Mouse (Mus musculus) E14TG2a.4 (cell line): ENCODE data around the gene H1f0.
"Not testable (repeated sequence)": the region's sequence is repeated elsewhere in the genome, so short reads cannot be mapped to it uniquely, and the experiment has no call there.

ENCODE experiments used
- H3K27me3 ChIP-seq: 2 replicates; pipeline ENCODE4 v1.6.1; 2014; ENCODE audit warnings: low read length, control low read depth; ENCODE audit not compliant: insufficient read depth
- H3K36me3 ChIP-seq: 2 replicates; pipeline ENCODE4 v1.6.1; 2014; ENCODE audit warnings: low read length, control low read depth; ENCODE audit not compliant: insufficient read depth
- H3K4me1 ChIP-seq: replicated peaks from 2 replicates; pipeline ENCODE4 v1.6.1; 2014; ENCODE audit warnings: low read depth, low read length, control low read depth
- H3K4me3 ChIP-seq: replicated peaks from 2 replicates; pipeline ENCODE4 v1.5.1; 2014; ENCODE audit warnings: mild to moderate bottlenecking, low read length
- H3K9me3 ChIP-seq: 2 replicates; pipeline ENCODE4 v1.6.1; 2014; ENCODE audit warnings: low read length, control low read depth
- CTCF ChIP-seq: conservative IDR thresholded peaks from 2 replicates; pipeline ENCODE4 v1.5.1; 2014; ENCODE audit warnings: low read length
- NANOG ChIP-seq: IDR thresholded peaks from 2 replicates; pipeline ENCODE4 v1.6.1; 2014; ENCODE audit warnings: borderline replicate concordance, low read length, mixed read lengths
- POU5F1 ChIP-seq: IDR thresholded peaks from 2 replicates; pipeline ENCODE4 v1.6.1; 2014; ENCODE audit warnings: low read length, borderline replicate concordance

The H1f0 gene

DNA sequence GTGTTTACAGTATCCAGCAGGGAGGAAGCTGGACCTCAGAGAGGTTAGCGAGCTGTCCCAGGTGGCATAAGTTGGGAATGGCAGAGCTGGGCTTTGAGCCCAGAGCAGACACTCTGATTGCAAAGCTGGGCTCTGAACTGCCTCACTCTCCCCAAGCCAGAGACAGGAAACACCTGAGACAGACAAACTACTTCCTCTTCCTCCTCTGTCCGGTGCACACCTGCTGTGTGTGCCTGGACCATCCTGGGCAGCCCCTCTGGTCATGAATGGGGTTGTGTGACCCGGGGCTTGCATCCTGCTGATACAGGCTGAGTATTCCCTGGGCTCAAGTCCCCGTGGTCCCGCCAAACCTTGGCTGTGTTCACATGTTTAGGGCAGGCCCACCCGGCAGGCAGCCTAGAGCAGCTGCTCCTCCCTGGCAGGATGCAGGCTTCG, 27.9 kb upstream of the H1f0 start:
- H3K4me1 ChIP-seq: peaks cover 67% of the 10 kb centered on the region
- no peaks in the 10 kb centered on the region for H3K9me3 ChIP-seq
- TF ChIP-seq NANOG (no peak), CTCF (no peak), POU5F1 (no peak)
- H3K36me3 ChIP-seq: peaks cover 65% of the 10 kb centered on the region
- H3K4me3 ChIP-seq: no peak overlapping the region
- H3K27me3 ChIP-seq: no peaks in the 10 kb centered on the region

GRCm38 (mm10) chr15:79001559-79001958, 26.7 kb upstream of the H1f0 start:
- peak overlapping the region; percentile 32; the same call in 1 of the 2 replicates for H3K4me3 ChIP-seq
- peaks cover 79% of the 10 kb centered on the region for H3K4me1 ChIP-seq
- TF ChIP-seq POU5F1: no peak

GRCm38 (mm10) chr15:79002036-79002435, 26.2 kb upstream of the H1f0 start:
- Histone ChIP-seq H3K4me3 (peak overlapping the region; percentile 32; the same call in 1 of the 2 replicates), H3K27me3 (no peaks in the 10 kb centered on the region), H3K9me3 (no peaks in the 10 kb centered on the region), H3K4me1 (peaks cover 83% of the 10 kb centered on the region), H3K36me3 (peaks cover 57% of the 10 kb centered on the region)
- TF ChIP-seq NANOG (no peak), POU5F1 (no peak), CTCF (no peak)

More at GRCm38 (mm10) chr15:79001559-79001958, 26.7 kb upstream of the H1f0 start:
- H3K27me3 ChIP-seq: no peaks in the 10 kb centered on the region
- H3K36me3 ChIP-seq: peaks cover 59% of the 10 kb centered on the region
- H3K9me3 ChIP-seq: no peaks in the 10 kb centered on the region

DNA sequence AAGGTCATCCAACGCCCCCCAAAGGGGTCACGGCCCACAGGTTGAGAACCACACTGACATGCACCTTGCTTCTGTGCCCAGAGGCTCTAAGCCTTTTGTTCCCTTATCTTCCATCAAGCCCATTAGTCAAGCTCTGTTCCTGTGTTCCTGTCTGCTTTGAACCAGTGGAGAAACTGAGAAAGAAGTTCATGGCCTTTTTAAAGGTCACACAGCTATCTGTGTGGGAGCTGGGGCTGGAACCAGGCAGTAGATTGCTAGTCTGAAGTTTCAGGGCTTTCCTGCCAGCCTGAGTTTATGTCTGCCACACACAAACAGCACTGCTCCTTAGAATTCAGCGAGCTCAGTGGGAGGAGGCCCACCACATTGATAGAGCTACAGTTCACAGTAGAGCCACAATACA, 25.2 kb upstream of the H1f0 start:
- Histone ChIP-seq H3K9me3 (no peaks in the 10 kb centered on the region), H3K36me3 (peaks cover 57% of the 10 kb centered on the region), H3K4me1 (peaks cover 87% of the 10 kb centered on the region), H3K27me3 (no peaks in the 10 kb centered on the region), H3K4me3 (no peak overlapping the region)
- TF ChIP-seq NANOG: no peak
- TF ChIP-seq POU5F1: no peak

DNA sequence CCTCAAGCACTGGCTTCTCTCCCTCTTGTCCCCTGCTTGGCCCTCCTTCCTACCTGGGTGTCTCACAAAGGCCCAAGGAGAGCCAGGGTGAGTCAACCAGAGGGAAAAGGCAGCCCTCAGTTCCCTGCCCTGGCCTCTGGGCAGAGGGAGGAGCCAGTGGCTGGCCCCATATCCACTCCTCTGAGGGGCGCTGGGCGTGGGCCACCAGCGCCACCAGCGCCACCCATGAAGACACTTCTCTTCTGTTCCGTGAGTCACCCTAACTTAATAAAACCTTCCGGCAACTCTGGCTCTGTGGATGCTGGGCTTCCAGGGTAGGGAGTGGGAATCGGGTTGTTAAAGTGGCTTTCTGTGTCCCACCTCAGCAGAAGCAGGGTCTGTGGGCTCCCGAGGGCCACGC, 22.7 kb upstream of the H1f0 start:
- Histone ChIP-seq H3K27me3 (no peaks in the 10 kb centered on the region), H3K36me3 (peaks cover 44% of the 10 kb centered on the region), H3K4me3 (no peak overlapping the region), H3K4me1 (peaks cover 83% of the 10 kb centered on the region), H3K9me3 (no peaks in the 10 kb centered on the region)
- TF ChIP-seq CTCF (no peak), POU5F1 (no peak), NANOG (no peak)

- H3K9me3 ChIP-seq: no peaks in the 10 kb centered on the region
- H3K4me3 ChIP-seq: no peak overlapping the region
- H3K4me1 ChIP-seq: peaks cover 75% of the 10 kb centered on the region
- TF ChIP-seq POU5F1 (no peak), CTCF (no peak), NANOG (no peak)
- no peaks in the 10 kb centered on the region for H3K27me3 ChIP-seq
- H3K36me3 ChIP-seq: peaks cover 34% of the 10 kb centered on the region
Measured at GRCm38 (mm10) chr15:79006638-79007037, 21.6 kb upstream of the H1f0 start.

DNA sequence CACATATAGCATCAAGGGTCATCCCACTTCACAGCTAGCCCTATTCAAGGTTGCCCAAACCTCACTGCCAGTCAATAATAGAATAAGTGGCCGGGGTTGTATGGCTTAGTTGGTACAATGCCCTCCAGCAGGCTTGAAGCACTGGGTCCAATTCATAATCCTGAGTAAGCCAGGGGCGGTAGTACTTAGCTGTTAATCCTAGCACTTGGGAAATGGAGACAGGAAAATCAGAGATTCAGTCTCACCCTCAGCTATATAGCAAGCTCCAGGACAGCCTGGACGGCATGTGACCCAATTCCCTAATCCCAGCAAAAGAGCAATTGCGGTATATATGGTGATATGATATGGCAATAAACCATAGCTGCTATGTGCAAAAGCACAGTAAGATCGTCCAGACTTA, 21.2 kb upstream of the H1f0 start:
- H3K36me3 ChIP-seq: peaks cover 31% of the 10 kb centered on the region
- H3K9me3 ChIP-seq: no peaks in the 10 kb centered on the region
- TF ChIP-seq POU5F1 (no peak), CTCF (no peak), NANOG (no peak)
- H3K4me3 ChIP-seq: no peak overlapping the region
- peaks cover 71% of the 10 kb centered on the region for H3K4me1 ChIP-seq
- no peaks in the 10 kb centered on the region for H3K27me3 ChIP-seq

DNA sequence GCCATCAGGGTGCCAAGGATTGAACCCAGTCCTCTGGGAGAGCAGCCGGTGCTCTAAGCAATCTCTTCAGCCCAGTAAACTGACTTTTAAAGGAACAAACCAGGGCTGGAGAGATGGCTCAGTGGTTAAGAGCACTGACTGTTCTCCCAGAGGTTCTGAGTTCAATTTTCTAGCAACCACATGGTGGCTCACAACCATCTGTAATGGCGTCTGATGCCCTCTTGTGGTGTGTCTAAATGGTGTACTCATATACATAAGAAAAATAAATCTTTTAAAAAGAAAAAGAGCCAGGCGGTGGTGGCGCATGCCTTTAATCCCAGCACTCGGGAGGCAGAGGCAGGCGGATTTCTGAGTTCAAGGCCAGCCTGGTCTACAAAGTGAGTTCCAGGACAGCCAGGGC, 20.4 kb upstream of the H1f0 start:
- H3K4me3 ChIP-seq, H3K27me3 ChIP-seq, H3K9me3 ChIP-seq: not testable (repeated sequence)
- Histone ChIP-seq H3K36me3 (peaks cover 31% of the 10 kb centered on the region), H3K4me1 (peaks cover 65% of the 10 kb centered on the region)

DNA sequence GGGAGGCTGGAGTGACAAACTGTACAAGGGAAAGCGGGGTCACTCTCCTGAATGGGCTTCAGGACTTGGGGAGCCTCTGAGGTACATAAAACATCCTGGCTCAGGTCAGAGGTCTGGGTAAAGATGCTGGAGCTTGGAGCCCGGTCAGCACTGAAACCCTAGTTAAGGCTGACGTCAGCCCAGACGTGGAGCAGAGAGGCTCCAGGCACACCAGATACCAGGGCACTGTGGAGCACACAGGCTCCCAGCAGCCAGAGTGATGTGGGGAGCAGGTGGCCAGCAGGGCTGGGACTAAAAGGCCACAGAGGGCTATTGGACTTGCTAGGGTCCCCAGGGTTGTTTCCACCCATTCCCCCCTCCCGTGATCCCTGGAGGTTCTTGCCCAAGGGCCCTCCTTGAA, 18.5 kb upstream of the H1f0 start:
- no peak overlapping the region for H3K4me3 ChIP-seq
- H3K4me1 ChIP-seq: peaks cover 55% of the 10 kb centered on the region
- H3K36me3 ChIP-seq: peaks cover 12% of the 10 kb centered on the region
- no peak for TF ChIP-seq NANOG
- H3K9me3 ChIP-seq: no peaks in the 10 kb centered on the region
- H3K27me3 ChIP-seq: no peaks in the 10 kb centered on the region

DNA sequence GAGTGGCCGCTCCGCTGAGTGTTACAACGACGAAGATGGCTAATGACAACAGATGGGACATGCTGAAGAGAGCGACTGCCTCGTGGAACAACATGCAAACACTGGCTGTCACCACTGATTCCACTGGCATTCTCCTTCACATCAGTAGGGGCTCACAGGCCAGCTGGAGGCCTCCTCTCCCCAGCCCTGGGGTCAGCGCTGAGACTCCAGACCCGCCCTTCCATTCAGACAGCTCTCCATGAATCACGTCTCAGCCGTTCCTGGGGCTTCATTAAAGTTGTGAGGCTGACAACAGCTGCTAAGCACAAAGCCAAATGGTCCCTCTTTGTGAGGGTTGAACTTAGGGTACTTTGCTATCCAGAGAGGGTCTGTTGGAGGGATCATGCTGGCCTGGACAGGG, 16.7 kb upstream of the H1f0 start:
- Histone ChIP-seq H3K27me3 (no peaks in the 10 kb centered on the region), H3K4me1 (peaks cover 43% of the 10 kb centered on the region), H3K4me3 (no peak overlapping the region), H3K9me3 (no peaks in the 10 kb centered on the region), H3K36me3 (no peaks in the 10 kb centered on the region)
- TF ChIP-seq NANOG (no peak), POU5F1 (no peak), CTCF (no peak)
